Mouse (Mus musculus): ENCODE measurements around the gene Sema4f. TPM values are rescaled to one million over a fixed set of nuclear protein-coding genes. Genes with fewer than 3 reads are reported as not detected.

The Sema4f gene
- total RNA-seq, 2 experiments from 2014 or later: 0.29 to 1.4 TPM

DNA sequence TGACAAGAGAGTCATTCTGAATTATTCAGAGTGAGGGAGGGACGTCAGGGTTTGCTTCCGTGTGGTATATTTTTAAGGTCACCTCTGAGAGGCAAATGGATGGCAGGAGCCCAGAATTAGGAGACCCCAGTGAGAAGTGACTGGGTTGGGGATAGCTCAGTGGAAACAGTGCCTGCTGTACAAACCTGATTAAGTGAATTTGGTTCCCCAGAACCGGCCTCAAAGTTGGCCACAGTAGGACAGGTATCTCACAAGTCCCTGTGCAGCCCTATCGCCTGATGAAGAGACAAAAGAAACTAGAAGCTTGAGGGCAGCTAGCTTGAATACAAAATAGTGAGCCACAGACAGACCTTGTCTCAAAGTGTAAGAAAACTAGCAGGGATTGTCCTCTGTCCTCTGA is 23.1 kb downstream of the Sema4f start:
- no peak for ATAC-seq (ENCODE audit: poor library complexity, severe bottlenecking)

DNA sequence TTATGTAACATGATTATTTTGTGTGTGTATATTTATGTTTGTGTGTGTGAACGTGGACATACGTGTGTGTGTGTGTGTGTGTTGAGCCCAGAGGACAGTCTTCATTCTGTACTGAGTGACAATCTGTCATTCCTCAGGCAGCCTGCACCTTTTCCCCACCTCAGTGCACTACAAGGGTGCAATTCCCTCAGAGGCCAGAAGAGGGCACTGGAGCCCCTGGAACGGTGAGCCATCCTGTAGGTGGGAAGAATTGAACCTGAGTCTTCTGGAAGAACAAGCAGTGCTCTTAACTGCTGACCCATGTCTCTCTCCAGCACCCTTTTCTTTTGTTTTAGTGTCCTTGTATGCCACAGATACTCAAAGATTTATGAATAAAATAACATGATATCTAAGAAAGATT is 23.7 kb downstream of the Sema4f start:
- ATAC-seq (ENCODE audit: poor library complexity, severe bottlenecking): peak; percentile 63

- ATAC-seq (ENCODE audit: poor library complexity, severe bottlenecking): peak; percentile 67
Observed at GRCm38 (mm10) chr6:82913336-82914247, 26.0 kb downstream of the Sema4f start.

GRCm38 (mm10) chr6:82911303-82911702 is 28.3 kb downstream of the Sema4f start:
- no peak for ATAC-seq (ENCODE audit: poor library complexity, severe bottlenecking)

- peak; percentile 77 for ATAC-seq (ENCODE audit: poor library complexity, severe bottlenecking)
Observed at GRCm38 (mm10) chr6:82909136-82909855, 30.3 kb downstream of the Sema4f start.

DNA sequence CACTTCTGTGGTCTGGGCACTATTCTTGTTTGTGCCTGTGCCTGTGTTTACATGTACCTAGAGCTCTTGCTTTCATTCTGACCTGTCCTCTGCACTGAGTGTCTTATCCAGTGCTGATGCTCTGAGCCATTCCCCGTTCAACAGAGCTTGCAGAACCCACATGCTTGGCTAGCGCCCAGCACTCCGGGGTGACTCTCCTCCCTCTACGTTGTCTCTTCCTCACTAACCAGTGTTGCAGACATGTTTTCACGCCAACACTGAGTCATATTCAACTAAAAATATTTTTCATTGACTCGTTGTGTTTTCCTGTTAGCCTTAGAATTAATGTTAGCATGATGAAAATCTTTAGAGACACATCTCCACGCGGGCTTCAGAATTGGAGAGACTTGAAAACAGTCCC is 31.5 kb downstream of the Sema4f start:
- no peak for ATAC-seq (ENCODE audit: poor library complexity, severe bottlenecking)

DNA sequence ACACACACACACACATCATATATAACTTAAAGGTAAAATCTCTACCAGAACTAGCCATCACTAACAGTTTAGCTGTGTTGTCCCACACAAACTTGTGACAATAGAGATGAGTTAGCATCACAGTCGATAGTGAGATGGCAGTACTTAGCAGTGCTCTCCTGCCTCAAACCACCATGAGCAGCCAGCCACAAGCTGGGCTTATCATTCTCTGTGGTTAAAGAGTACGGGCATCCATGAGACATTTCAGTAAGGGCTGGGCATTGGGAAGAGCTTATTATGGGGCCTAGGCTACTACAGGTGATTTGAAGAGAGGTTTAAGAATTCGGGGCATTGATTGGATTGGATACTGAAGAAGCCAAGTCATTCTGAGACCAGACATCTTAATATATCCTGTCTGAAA is 32.6 kb downstream of the Sema4f start:
- no peak for ATAC-seq (ENCODE audit: poor library complexity, severe bottlenecking)

DNA sequence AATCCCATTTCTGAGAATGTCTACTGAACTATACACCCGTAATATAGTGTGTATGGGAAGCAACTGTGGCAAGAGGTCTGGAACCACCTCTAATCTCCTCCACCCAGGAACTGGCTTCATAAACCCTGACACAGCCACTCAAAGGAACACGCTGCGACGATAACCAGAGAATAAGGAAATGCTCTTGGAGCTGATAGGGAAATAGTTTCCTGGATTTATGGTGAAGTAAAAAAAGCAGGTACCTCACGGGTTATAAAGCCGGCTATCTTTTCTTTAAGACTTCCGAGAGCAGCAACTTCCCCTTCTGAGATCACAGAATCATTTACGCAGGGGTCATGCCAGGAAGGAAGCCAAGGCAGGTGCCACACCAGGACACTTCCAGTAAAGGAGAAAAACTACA is 37.0 kb downstream of the Sema4f start:
- ATAC-seq (ENCODE audit: poor library complexity, severe bottlenecking): peak; percentile 79

DNA sequence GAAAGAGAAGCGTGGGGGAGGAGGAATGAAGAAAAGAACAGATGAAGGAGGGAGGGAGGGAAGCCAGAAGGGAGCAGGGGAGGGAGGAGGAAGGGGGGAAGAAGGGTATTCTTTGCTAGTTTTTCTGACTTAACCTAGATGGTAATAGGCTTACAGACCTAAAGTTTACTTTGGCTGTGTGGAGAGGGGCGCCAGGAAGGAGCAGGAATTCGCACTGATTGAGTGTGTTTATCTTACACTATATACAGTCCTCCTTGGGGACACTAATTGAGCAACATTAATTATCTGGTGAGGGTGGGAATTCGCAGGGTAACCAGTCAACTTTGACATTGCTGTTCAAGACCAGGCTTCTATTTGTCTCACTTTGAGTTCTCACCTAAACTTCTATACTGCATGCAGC is 40.8 kb downstream of the Sema4f start:
- no peak for ATAC-seq (ENCODE audit: poor library complexity, severe bottlenecking)

DNA sequence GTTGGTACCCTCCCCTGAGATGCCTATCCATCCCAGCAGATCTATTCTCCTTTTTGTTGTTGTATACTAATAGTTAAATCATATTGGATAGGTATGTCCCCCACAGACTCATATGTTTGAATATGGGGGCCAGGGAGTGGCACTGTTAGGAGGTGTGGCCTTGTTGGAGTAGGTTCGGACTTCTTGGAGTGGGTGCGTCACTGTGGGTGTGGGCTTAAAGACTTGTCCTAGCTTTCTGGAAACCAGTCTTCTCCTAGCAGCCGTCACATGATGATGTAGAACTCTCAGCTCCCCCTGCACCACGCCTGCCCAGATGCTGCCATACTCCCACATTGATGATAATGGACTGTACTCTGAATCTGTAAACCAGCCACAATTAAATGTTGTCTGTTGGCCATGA is 41.3 kb downstream of the Sema4f start:
- no peak for ATAC-seq (ENCODE audit: poor library complexity, severe bottlenecking)

- ATAC-seq (ENCODE audit: poor library complexity, severe bottlenecking): no peak
Observed at GRCm38 (mm10) chr6:82897311-82897710, 42.3 kb downstream of the Sema4f start.

DNA sequence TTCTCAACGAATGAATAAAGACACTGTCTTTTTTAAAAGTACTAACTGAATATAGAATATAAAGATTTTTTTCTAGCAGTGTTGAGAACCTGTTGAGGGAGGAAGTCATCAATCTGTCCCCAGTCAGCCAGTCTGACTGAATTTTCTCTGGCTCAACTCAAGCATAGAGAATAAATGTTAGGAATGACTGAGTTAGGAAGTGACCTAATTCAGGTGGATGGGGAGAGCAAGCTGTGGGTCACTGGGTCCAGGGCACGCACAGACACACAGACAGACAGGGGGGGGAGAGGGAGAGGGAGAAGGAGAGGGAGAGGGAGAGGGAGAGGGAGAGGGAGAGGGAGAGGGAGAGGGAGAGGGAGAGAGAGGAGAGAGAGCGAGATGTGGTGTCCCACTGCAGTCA is 46.2 kb downstream of the Sema4f start:
- ATAC-seq (ENCODE audit: poor library complexity, severe bottlenecking): no peak

DNA sequence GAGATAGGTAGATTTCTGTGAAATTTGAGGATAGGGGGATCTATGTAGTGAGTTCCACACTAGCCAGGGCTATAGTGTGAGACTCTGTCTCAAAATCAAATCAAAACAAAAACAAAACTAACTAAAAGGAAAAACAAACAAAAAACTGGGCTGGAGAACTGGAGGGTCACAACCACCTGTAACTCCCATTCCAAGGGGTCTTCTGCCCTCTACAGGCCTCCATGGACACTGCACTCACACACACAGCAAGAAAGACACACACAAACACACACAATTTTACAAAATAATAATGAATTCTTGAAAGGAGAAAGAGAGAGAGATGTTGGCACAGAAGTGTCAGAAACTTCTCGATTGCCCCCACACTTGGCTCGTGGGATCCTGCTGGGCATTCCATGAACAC is 47.0 kb downstream of the Sema4f start:
- ATAC-seq (ENCODE audit: poor library complexity, severe bottlenecking): peak; percentile 72; the same call in 1 of the 2 replicates

DNA sequence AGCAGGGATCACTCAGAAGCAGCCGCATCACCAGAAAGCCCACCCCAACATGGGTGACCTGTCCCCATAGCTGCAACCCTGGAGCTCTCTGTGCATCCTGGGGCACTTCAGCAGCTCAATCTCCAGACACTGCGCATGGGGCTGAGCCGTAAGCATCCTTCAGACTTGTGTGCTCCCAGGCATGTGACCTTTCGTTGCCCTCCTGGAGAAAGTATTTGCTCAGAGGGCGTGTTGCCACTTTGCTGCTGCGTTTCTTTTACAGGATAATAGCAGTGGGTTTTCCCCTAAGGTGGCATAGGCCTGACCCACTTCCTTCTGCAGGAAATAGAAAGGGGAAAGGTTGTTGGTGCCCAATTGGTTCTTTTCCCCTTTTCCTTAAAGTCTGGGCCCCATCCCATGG is 48.1 kb downstream of the Sema4f start:
- ATAC-seq (ENCODE audit: poor library complexity, severe bottlenecking): no peak

DNA sequence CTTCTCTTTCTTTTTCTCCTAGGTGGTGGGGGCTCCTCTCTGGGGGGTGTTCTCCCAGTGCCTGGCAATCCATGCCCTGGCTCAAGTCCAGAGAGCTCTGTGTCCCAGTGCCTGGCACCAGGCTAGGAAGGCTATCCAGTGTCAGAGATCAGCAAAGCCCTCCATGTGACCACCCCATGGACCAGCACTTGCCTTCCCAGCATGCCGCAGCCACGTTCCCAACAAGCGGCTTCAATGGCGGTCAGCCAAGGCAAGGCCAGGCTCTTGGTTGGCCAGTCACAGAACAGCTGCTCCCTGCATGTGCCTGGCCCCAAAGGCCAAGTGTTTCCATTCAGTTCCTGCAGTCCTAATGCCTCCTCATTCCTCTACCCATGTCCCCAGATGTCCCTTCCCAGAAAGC is 53.2 kb downstream of the Sema4f start:
- no peak for ATAC-seq (ENCODE audit: poor library complexity, severe bottlenecking)

DNA sequence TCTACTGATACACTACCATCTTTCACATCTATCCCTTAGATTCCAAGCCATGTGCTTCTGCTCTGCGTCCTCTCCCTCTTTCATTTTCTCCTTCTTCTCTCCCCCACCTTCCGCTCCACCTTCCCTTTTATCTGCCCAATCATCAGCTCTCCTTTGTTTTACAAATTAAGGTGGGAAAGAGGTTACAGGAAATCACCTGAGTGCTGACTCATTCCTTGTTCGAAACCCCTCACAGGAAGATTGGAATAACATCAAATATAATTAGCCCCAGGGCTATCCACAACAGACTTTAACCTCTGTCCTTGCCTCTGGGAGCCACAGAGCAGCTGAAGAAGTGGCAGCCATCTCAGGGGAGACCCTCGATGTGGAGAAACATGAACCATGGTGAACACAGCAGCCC is 53.7 kb downstream of the Sema4f start:
- ATAC-seq (ENCODE audit: poor library complexity, severe bottlenecking): no peak

DNA sequence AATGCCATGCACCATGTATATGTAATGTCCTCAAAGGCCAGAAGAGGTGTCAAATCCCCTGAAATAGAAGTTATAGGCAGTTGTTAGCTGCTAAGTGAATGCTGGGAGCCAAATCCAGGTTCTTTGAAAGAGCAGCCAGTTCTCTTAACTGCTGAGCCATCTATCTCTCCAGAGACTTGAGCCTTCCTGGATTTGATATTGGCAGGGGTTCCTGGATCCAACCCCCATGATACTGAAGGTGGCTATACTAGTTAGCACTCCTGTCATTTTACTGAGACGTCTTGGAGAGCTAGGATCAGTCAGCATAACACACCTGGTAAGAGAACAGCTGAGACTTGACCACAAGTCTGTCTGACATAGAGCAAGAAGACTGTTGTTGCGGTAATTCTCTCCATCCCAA is 54.1 kb downstream of the Sema4f start:
- no peak for ATAC-seq (ENCODE audit: poor library complexity, severe bottlenecking)

GRCm38 (mm10) chr6:82884570-82884969 is 55.0 kb downstream of the Sema4f start:
- no peak for ATAC-seq (ENCODE audit: poor library complexity, severe bottlenecking)

DNA sequence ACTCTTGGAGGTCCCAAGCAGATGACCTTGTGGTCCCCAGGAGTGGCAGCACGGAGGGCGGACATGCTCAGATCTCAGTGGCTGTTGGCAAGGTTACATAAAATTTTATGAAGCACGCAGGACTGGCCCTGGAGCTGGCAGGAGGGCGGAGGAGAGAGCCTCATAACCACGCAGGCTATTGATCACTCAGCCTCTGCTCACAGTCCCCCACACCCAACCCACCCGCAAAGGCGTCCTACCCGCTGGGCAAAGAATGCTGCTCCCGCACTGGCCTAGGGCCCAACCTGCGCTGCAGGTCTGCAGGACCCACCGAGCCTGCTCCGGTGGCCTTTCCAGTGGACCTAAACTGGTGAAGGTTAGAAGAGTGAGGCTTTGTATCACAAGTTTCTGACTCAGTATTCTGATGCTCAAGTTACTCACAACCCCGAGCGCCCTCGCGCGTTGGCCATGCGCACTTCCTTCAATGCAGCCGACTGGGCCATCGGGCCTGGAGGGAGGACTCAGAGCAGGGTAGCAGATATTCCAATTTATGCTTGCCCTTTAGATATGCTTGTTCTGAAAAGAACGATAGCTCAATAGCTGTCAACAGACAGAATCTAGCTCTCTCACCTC is 58.0 kb downstream of the Sema4f start:
- ATAC-seq (ENCODE audit: poor library complexity, severe bottlenecking): peak; percentile 96

GRCm38 (mm10) chr6:82880807-82881206 is 58.8 kb downstream of the Sema4f start:
- ATAC-seq (ENCODE audit: poor library complexity, severe bottlenecking): no peak

DNA sequence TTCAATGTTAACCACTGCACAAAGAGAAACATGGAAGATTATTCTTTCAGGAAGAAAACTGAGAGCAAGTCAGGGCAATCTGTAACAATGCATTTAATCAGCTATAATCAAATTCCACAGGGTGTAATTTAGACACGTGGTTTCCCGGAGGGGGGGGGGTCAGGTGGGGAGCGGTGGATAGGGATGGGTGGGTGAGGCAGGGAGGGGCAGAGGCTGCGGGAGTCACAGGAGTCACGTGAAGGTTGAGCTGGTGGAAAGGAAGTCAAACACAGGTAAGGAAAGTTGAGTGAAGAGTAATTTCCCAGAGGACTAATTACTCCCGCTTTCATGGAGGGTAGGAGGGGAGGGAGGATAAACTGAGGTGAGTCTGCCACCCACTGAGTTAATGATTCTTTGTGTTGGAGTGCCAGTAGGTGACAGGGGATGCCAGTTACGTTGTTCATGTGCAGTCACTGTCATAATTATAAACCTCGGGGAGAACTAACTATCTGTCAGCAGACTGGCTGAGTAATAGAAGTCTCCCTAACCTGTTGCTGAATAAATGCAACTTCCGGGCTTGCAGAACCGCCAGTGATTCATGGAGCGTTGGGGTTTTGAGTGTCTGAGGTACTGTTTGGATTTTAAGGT is 60.0 kb downstream of the Sema4f start:
- no peak for ATAC-seq (ENCODE audit: poor library complexity, severe bottlenecking)
